Mouse (Mus musculus) embryonic facial prominence, embryonic 10.5 days (tissue): ENCODE data around the gene Zbtb22. TPM values are rescaled to one million over a fixed set of nuclear protein-coding genes. Genes with fewer than 3 reads are reported as not detected.
"Not testable (repeated sequence)": the region's sequence is repeated elsewhere in the genome, so short reads cannot be mapped to it uniquely, and the experiment has no call there.

Experiments
- DNase-seq: peaks from one replicate; pipeline ENCODE4 v3.0.0-alpha.2; 2017; ENCODE audit warnings: low spot score
- H3K27ac ChIP-seq: fragments of 300-500 bp; sonication (generic); replicated peaks from 2 replicates; pipeline ENCODE4 v1.5.1; 2016; ENCODE audit warnings: mild to moderate bottlenecking
- H3K27me3 ChIP-seq: fragments of 300-500 bp; sonication (generic); replicated peaks from 2 replicates; pipeline ENCODE4 v1.6.1; 2016; ENCODE audit warnings: low read depth, mild to moderate bottlenecking; ENCODE audit not compliant: poor library complexity, severe bottlenecking
- H3K36me3 ChIP-seq: fragments of 300-500 bp; sonication (generic); replicated peaks from 2 replicates; pipeline ENCODE4 v1.6.1; 2016; ENCODE audit warnings: mild to moderate bottlenecking, moderate library complexity
- H3K4me1 ChIP-seq: fragments of 300-500 bp; sonication (generic); 2 replicates; pipeline ENCODE4 v1.6.1; 2016
- H3K4me3 ChIP-seq: fragments of 300-500 bp; sonication (generic); 2 replicates; pipeline ENCODE4 v1.5.1; 2016; ENCODE audit warnings: mild to moderate bottlenecking, moderate library complexity
- H3K9me3 ChIP-seq: fragments of 300-500 bp; sonication (generic); 2 replicates; pipeline ENCODE4 v1.6.1; 2016; ENCODE audit warnings: mild to moderate bottlenecking
- WGBS: fragments of 180-500 bp; shearing (Covaris S2); methylation state at CpG from one replicate; pipeline ENCODE4 v1.1.7; 2016; 5-methylcytosine and 5-hydroxymethylcytosine counted together
- polyA plus RNA-seq: library from polyadenylated mRNA; unstranded; fragments of >200 nt; fragmentation: Nextera tagmentation; extraction: Ambion mirVana; gene quantifications from 2 replicates; pipeline ENCODE4 v1.2.1, GENCODE M21; 2016

Zbtb22 gene
- polyA plus RNA-seq = 19.6 and 21.1 TPM in 2 replicates

DNA sequence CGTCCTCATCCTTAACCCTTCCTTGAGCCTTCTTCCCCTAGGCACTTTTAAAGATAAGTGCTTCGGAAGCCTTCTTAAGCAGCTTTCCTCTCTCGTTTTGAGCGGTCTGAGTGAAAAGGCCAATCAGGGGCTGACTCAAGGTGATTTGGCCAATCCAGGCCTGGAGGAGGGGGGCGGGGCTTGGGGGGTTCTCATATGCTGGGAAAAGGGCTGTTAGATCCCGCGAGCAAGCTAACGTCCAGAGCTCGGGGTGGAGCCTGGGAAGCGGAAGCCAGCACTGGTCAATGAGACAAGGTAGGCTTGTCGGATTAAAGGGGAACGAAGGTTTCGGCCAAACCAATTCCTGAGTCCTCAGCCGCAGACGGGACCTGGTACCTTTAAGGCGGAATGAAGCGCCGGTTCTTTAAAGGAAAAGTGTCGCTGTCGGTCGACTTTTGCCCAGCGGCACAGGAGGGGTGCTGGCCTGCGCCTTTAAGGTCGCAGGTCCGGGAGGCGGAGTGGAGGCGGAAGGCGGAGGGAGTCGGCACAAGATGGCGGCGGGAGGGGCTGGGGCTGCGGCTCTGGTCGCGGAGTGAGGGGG is at the start of gene Zbtb22, which contains the start of gene Tapbp:
Zbtb22 (plus strand) TSS at position 234 of the 580 bp plus-strand sequence.
Tapbp (plus strand) TSS at position 229 of the 580 bp plus-strand sequence.
- peak within 1 kb of the TSS; percentile 94 for H3K27ac ChIP-seq
- peaks cover 10% of the 10 kb centered on the region; the same call in 1 of the 2 replicates for H3K27me3 ChIP-seq
- H3K4me3 ChIP-seq = peak within 1 kb of the TSS; percentile 73
- H3K9me3 ChIP-seq = no peaks in the 10 kb centered on the region
- under 1% methylated on average over 34 of the region's 34 CpGs for WGBS
- peaks cover 64% of the 10 kb centered on the region for H3K36me3 ChIP-seq
- DNase-seq = peak; percentile 98
- H3K4me1 ChIP-seq = peaks cover 76% of the 10 kb centered on the region

DNA sequence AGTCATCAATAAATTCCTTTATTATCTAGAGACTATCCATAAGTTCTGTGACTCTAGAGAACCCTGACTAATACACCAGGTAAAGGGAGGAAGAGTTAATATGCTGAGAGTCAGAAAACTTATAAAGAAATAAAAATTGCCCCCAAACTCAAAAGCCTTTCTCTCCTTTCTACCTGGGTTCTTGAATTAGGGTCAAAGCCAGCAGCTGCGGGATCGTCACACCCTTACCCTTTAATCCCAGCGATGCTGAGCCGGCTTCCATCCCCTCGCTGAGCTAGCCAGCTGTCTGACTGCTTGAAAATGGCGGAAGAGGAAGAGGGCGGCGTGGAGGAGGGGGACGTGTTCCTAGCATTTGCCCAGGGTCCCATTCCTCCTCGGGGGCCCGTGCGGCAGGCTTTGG is 42.2 kb upstream of the Zbtb22 start, which contains the start of gene Gm7029:
Gm7029 (plus strand) TSS at position 301 of the 400 bp plus-strand sequence.
- not testable (repeated sequence) for DNase-seq, H3K4me1 ChIP-seq, H3K9me3 ChIP-seq, H3K27ac ChIP-seq, H3K4me3 ChIP-seq, H3K27me3 ChIP-seq
- peaks cover 41% of the 10 kb centered on the region for H3K36me3 ChIP-seq
- 76% methylated on average over 7 of the region's 12 CpGs for WGBS

DNA sequence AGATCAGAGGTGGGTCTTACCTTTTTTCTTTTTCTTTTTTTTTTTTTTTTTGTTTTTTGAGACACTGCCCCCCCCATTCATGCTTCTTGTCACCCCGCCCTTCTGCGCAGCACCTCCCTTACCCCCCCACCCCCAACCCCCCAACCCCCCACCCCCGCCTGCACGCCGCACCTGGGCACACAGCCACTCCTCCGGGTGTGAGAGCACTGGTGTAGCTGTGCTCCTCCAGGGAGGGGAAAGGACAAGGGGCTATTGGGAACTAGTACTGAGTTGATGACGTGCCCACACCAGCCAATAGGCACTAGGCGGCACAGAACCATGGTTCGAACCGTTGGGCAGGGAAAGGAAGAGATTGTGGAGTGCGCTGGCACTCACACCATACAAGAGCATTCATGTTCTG is 41.3 kb upstream of the Zbtb22 start:
- H3K9me3 ChIP-seq = no peaks in the 10 kb centered on the region
- H3K27ac ChIP-seq = no peak overlapping the region
- no peak for DNase-seq
- 88% methylated on average over 11 of the region's 11 CpGs for WGBS
- peaks cover 50% of the 10 kb centered on the region for H3K36me3 ChIP-seq
- no peaks in the 10 kb centered on the region for H3K4me1 ChIP-seq
- H3K27me3 ChIP-seq = no peaks in the 10 kb centered on the region
- no peak overlapping the region for H3K4me3 ChIP-seq

DNA sequence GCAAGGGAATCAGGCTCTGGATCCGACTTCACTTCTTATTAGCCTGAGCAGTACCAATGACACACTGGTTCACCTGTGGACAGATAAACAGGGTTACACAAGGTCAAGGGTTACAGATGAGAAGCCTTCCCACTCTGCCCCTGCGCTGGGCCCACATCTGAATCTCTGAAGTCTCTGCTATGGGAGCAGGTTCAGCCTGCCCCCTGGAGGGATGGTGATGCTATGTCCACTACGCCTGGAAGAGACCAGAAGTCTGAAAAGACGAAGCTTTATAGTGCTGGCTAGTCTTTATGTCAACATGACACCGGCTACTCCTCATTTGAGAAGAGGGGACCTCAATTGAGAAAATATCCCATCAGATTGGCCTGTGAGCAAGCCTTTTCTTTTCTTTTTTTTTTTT is 39.9 kb upstream of the Zbtb22 start:
- H3K9me3 ChIP-seq, H3K4me1 ChIP-seq, H3K27me3 ChIP-seq, H3K4me3 ChIP-seq, H3K27ac ChIP-seq: not testable (repeated sequence)
- H3K36me3 ChIP-seq = peaks cover 63% of the 10 kb centered on the region
- DNase-seq = peak; percentile 37
- 78% methylated on average over 5 of the region's 5 CpGs for WGBS

DNA sequence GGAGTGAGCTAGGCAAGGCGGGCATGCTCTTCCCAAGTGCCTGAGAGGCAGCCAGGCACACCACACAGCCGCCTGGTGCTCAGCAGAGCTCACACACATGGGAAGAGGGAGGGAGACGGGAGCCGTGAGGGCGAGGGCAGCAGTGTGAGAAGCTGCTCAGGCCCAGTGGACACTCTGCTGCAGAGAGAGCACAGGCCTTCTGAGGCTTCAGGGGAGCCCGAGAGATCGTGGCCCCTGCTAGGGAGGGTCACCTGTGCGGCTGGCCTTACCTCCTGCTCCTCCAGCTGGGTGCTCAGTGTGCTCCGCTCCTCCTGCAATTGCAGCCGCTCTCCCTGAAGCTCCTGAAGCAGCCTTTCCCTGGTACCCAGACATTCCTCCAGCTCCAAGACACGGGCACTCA is 31.4 kb upstream of the Zbtb22 start:
- DNase-seq, H3K9me3 ChIP-seq, H3K27me3 ChIP-seq, H3K27ac ChIP-seq, H3K4me3 ChIP-seq: not testable (repeated sequence)
- WGBS = 90% methylated on average over 11 of the region's 11 CpGs
- Histone ChIP-seq H3K36me3 (peaks cover 76% of the 10 kb centered on the region), H3K4me1 (peaks cover 18% of the 10 kb centered on the region)

DNA sequence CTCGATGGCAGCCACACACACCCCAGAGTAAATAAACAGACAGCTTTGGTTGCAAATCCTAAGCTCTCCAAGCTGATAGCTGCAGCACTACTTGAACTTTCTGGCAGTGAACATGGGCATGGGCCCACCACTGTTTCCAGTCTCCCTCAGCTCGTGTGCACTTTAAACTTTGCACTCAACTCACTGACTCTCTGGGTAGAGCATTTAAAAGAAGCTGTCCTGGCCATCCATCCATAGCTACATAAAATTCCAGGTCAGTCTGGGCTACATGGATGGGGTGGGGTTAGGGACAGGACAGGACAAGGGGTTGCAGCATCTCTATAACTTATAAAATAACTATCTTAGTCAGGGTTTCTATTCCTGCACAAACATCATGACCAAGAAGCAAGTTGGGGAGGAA is 27.9 kb upstream of the Zbtb22 start:
- H3K27me3 ChIP-seq, DNase-seq, H3K27ac ChIP-seq, H3K9me3 ChIP-seq: not testable (repeated sequence)
- 82% methylated on average over 2 of the region's 2 CpGs for WGBS
- H3K4me3 ChIP-seq = peak overlapping the region; percentile 68; the same call in 1 of the 2 replicates
- peaks cover 43% of the 10 kb centered on the region for H3K36me3 ChIP-seq
- H3K4me1 ChIP-seq = peaks cover 19% of the 10 kb centered on the region

DNA sequence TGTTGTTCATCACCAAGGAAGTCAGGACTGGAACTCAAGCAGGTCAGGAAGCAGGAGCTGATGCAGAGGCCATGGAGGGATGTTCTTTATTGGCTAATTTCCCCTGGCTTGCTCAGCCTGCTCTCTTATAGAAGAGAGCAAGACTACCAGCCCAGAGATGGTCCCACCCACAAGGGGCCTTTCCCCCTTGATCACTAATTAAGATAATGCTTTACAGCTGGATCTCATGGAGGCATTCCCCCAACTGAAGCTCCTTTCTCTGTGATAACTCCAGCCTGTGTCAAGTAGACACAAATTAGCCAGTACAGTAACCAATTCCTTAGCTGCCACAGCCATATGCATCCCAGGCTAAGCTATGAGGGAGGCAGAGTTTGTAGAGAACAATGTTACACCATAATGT is 27.5 kb upstream of the Zbtb22 start:
- H3K9me3 ChIP-seq = not testable (repeated sequence)
- H3K4me3 ChIP-seq = peak overlapping the region; percentile 68

DNA sequence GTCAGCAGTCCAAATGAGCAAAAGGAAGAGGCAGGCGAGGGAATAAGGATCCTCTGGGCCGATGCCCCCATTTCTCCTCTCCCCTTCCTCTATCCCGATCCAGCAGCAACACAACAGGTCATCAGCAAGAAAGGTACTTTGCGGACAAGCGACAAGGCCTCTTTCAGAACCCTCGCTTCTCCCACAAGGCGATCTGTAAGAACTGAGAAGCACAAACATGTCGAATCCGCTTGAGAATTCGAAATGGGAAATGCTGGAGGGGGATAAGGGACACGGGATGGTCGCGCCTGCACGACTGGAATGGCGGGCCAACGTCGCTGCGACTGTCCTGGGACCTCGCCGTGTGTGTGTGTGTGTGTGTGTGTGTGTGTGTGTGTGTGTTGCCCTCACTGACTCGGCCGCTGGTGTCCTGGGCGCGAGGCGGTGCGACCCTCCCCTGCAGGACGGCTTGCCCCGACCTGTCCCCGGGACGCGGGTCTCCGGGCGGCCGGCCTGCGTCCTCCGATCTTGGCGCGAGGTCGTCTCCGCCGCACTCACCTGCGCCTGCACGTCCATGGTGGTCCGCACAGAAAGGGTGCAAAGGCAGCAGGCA is 25.7 kb upstream of the Zbtb22 start:
- not testable (repeated sequence) for H3K27me3 ChIP-seq, DNase-seq, H3K9me3 ChIP-seq
- peaks cover 19% of the 10 kb centered on the region for H3K4me1 ChIP-seq
- H3K4me3 ChIP-seq = peak overlapping the region; percentile 68
- peak overlapping the region; percentile 90 for H3K27ac ChIP-seq
- peaks cover 21% of the 10 kb centered on the region for H3K36me3 ChIP-seq
- under 1% methylated on average over 44 of the region's 44 CpGs for WGBS

More for the DNA sequence above, 27.5 kb upstream of the Zbtb22 start:
- Histone ChIP-seq H3K4me1 (peaks cover 19% of the 10 kb centered on the region), H3K36me3 (peaks cover 38% of the 10 kb centered on the region)
- H3K27me3 ChIP-seq, H3K27ac ChIP-seq: not testable (repeated sequence)
- DNase-seq = peak; percentile 44

DNA sequence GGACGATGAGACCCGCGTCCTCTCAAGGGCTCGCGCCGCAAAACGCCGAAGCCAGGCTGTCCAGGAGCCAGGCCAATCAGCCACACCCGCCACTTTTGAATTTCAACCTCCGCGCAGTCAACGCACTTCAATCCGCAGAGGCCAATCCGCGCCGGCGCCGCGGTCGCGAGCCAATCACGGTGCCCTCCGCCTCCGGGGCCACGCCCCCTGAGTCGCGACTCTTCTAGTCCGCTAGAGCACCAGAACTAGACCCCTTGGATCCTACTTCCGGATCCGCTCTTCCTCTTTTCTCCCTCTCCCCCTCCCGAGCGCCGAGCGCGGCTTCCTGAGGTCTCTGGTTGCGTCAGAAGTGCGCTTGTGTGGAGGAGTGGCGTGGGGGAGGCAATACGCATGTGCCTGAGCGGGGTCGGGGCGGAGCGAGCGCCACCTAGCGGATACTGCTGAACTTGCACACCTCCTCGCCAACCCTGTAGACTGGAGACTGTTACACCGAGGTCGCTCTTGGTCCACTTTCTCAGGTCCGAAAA is 25.1 kb upstream of the Zbtb22 start, which contains the start of gene Kifc1:
Kifc1 (minus strand) TSS at position 129 of the 527 bp plus-strand sequence.
- WGBS = under 1% methylated on average over 49 of the region's 49 CpGs
- H3K27ac ChIP-seq = peak within 1 kb of the TSS; percentile 90

DNA sequence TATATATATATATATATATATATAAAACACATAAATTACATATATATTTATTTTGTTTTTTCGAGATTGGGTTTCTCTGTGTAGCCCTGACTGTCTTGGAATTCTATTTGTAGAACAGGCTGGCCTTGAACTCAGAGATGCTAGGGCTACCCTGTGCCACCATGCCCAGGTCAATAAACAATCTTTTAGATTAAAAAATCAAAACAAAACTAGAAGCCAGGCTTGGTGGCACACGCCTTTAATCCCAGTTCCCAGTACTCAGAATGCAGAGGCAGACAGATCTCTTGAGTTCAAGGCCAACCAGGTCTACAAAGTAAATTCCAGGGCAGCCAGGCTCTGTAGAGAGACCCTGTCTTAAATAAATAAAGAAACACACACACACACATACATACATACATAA is 24.3 kb upstream of the Zbtb22 start:
- 70% methylated on average over 2 of the region's 2 CpGs for WGBS
- Histone ChIP-seq H3K36me3 (peaks cover 8% of the 10 kb centered on the region), H3K27ac (no peak overlapping the region), H3K9me3 (no peaks in the 10 kb centered on the region), H3K27me3 (0 out of 2 replicates have a peak, but pooled peaks cover 4% of the 10 kb centered on the region), H3K4me1 (peaks cover 19% of the 10 kb centered on the region), H3K4me3 (no peak overlapping the region)
- no peak for DNase-seq

More for the DNA sequence above, 25.1 kb upstream of the Zbtb22 start, which contains the start of gene Kifc1:
- DNase-seq = peak; percentile 100
- Histone ChIP-seq H3K36me3 (peaks cover 15% of the 10 kb centered on the region), H3K4me3 (peak within 1 kb of the TSS; percentile 68), H3K27me3 (0 out of 2 replicates have a peak, but pooled peaks cover 4% of the 10 kb centered on the region), H3K9me3 (no peaks in the 10 kb centered on the region), H3K4me1 (peaks cover 19% of the 10 kb centered on the region)

DNA sequence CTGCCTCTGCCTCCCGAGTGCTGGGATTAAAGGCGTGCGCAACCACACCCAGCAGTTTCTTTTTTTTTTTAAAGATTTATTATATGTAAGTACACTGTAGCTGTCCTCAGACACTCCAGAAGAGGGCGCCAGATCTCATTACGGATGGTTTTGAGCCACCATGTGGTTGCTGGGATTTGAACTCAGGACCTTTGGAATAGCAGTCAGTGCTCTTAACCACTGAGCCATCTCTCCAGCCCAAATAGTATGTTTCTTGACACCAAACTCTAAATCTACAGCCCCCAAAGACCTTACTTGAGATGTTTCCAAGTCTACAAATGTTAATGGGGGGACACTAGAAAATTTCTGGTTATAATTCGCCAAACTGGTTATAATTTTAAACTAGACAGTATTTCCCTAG is 23.8 kb upstream of the Zbtb22 start:
- H3K27ac ChIP-seq, DNase-seq, H3K36me3 ChIP-seq, H3K4me3 ChIP-seq, H3K27me3 ChIP-seq, H3K9me3 ChIP-seq: not testable (repeated sequence)
- 69% methylated on average over 6 of the region's 6 CpGs for WGBS
- H3K4me1 ChIP-seq = peaks cover 19% of the 10 kb centered on the region

DNA sequence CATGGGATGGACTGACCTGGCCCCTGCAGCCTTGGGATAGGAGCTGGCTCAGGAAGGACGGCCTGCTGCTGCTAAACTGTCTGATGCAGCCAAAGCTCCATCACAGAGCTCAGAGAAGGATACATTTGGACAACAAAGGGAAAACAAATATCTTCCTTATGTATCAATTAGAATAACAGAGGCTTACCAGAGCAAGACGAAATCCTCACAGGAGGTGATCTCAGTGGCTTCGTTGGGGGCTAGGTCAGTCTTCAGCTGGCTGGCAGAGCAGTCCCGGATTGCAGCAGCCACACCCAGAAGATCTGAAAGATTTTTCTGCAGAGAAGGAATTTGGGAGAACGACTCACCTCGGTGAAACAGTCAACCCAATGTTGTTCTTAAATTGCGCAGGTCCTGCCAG is 23.3 kb upstream of the Zbtb22 start:
- H3K4me1 ChIP-seq = peaks cover 19% of the 10 kb centered on the region
- H3K27ac ChIP-seq = no peak overlapping the region
- peak overlapping the region; percentile 1; the same call in 1 of the 2 replicates for H3K4me3 ChIP-seq
- no peaks in the 10 kb centered on the region for H3K36me3 ChIP-seq
- H3K9me3 ChIP-seq = no peaks in the 10 kb centered on the region
- H3K27me3 ChIP-seq = 0 out of 2 replicates have a peak, but pooled peaks cover 4% of the 10 kb centered on the region
- 19% methylated on average over 7 of the region's 7 CpGs for WGBS
- no peak for DNase-seq

DNA sequence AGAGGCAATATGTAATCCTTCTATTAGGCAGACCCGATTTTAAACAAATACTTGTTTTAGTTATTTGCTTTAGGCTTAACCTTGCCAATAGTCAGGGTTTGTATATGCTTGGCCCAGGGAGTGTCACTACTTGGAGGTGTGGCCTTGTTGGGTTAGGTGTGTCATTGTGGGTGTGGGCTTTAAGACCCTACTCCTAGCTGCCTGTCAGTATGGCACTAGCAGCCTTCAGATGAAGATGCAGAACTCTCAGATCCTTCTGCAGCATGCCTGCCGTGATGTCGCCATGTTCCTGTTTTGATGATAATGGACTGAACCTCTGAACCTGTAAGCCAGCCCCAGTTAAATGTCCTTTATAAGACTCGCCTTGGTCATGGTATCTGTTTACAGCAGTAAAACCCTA is 22.7 kb upstream of the Zbtb22 start:
- 80% methylated on average over 4 of the region's 4 CpGs for WGBS
- not testable (repeated sequence) for H3K9me3 ChIP-seq, H3K36me3 ChIP-seq, H3K27ac ChIP-seq, H3K4me3 ChIP-seq, DNase-seq, H3K27me3 ChIP-seq
- peaks cover 14% of the 10 kb centered on the region for H3K4me1 ChIP-seq
